ENCODE assay signal across 26 mouse cellular contexts in the genomic region with DNA sequence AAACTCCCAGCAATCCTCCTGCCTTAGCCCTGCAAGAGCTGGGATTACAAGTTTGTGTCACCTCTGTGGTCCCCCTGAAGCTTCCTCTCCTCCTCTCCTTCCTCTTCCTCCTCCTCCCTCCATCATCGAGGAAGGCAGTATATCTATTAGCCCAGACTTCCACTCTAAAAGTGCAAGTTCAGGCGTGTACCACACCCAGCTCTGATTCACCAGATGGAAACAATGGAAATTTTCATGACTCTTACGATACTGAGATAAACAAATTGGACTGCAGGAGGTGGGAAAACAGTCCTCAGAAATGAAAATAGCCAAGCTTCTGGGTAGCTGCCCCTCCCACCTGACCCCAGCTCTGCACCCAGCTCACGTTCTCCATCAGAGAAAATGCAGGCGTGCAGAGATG. TPM values are rescaled to one million over a fixed set of nuclear protein-coding genes. Genes with fewer than 3 reads are reported as not detected.
A peak's percentile ranks its signal among the peaks of the same experiment; 100 is the strongest.
DNase-seq lines count a peak whose midpoint lies in the region; ATAC-seq and TF ChIP-seq lines count a peak whose summit lies in the region.
"Had no signal": no experiment of that assay in that cellular context is flagged by ENCODE, and none has a peak within 500 bp of the region (broad histone marks: within the 10 kb centered on the region; RNA-seq: fewer than 3 reads in every experiment).

No protein-coding gene starts in this region.

- TF ChIP-seq POLR2A in ES-Bruce4 (IDR thresholded peaks at IDR 0.05; ENCODE audit: insufficient read depth, low read length) = no peak

- H3K4me3 ChIP-seq in heart, embryonic 14.5 days (ENCODE audit: control insufficient read depth in 1 of 2, insufficient read depth in 1 of 2, low read depth in 1 of 2, low read length in 2 of 2) = no peak overlapping the region
- H3K4me3 ChIP-seq in limb, embryonic 15.5 days = no peak overlapping the region
- no peak overlapping the region for H3K4me3 ChIP-seq in limb, embryonic 10.5 days
- H3K4me3 ChIP-seq in ES-Bruce4 (ENCODE audit: low read depth, low read length) = no peak overlapping the region
- H3K4me3 ChIP-seq in stomach, embryonic 15.5 days (replicated peaks) = no peak overlapping the region
- H3K4me3 ChIP-seq: forebrain, embryonic 13.5 days; heart, embryonic 10.5 days; liver, embryonic 13.5 days; midbrain, embryonic 12.5 days; neural tube, embryonic 12.5 days had no signal

- H3K9me3 ChIP-seq in heart, embryonic 14.5 days (ENCODE audit: control insufficient read depth, low read length) = no peaks in the 10 kb centered on the region
- H3K9me3 ChIP-seq in limb, embryonic 15.5 days = no peaks in the 10 kb centered on the region
- no peaks in the 10 kb centered on the region for H3K9me3 ChIP-seq in limb, embryonic 10.5 days (replicated peaks)
- H3K9me3 ChIP-seq in ES-Bruce4 (replicated peaks; ENCODE audit: control insufficient read depth, insufficient read depth, low read length, poor library complexity, severe bottlenecking) = no peaks in the 10 kb centered on the region
- H3K9me3 ChIP-seq in stomach, embryonic 15.5 days = no peaks in the 10 kb centered on the region
- H3K9me3 ChIP-seq: forebrain, embryonic 13.5 days; heart, embryonic 10.5 days; liver, embryonic 13.5 days; midbrain, embryonic 12.5 days; neural tube, embryonic 12.5 days had no signal

- TF ChIP-seq EP300 in ES-Bruce4 (IDR thresholded peaks at IDR 0.05; ENCODE audit: insufficient read depth, low read depth, low read length) = no peak

- H3K9ac ChIP-seq in heart, embryonic 14.5 days (ENCODE audit: low read length) = no peak overlapping the region
- H3K9ac ChIP-seq in limb, embryonic 15.5 days = no peak overlapping the region
- no peak overlapping the region for H3K9ac ChIP-seq in ES-Bruce4 (ENCODE audit: low read depth, poor library complexity, severe bottlenecking)
- H3K9ac ChIP-seq in stomach, embryonic 15.5 days = no peak overlapping the region
- H3K9ac ChIP-seq: forebrain, embryonic 13.5 days; hindbrain, embryonic 14.5 days; liver, embryonic 13.5 days; midbrain, embryonic 12.5 days had no signal

- H3K27ac ChIP-seq in heart, embryonic 14.5 days (replicated peaks in 1 of 2; ENCODE audit: control insufficient read depth in 1 of 2, insufficient read depth in 1 of 2, low read depth in 2 of 2, low read length in 2 of 2) = no peak overlapping the region; a peak in 1 of 4 replicates
- H3K27ac ChIP-seq in limb, embryonic 15.5 days = peak overlapping the region; percentile 47; the same call in 1 of the 2 replicates
- H3K27ac ChIP-seq in limb, embryonic 10.5 days = no peak overlapping the region
- 0 out of 2 replicates have a peak overlapping the region, but pooled peaks have one; percentile 4 for H3K27ac ChIP-seq in ES-Bruce4 (ENCODE audit: insufficient read depth, low read length)
- peak overlapping the region; percentile 27; the same call in 1 of the 2 replicates for H3K27ac ChIP-seq in stomach, embryonic 15.5 days
- H3K27ac ChIP-seq: forebrain, embryonic 13.5 days; heart, embryonic 10.5 days; hindbrain, embryonic 14.5 days; liver, embryonic 13.5 days; midbrain, embryonic 12.5 days; neural tube, embryonic 12.5 days had no signal

- DNase-seq in heart, postnatal 4 days = no peak
- no peak for DNase-seq in limb, embryonic 10.5 days (ENCODE audit: low spot score)
- DNase-seq in left cerebral cortex, adult 8-10 months (ENCODE audit: low spot score in 2 of 2) = no peak
- DNase-seq: adrenal gland, postnatal 36 days; cerebellum, adult 11-12 months; cerebellum, postnatal 25 days; gastrocnemius, postnatal 25 days; kidney, postnatal 14 days; liver, embryonic 13.5 days; thymus, postnatal 25 days had no signal

- no peaks in the 10 kb centered on the region; a peak in 2 of 4 replicates for H3K4me1 ChIP-seq in heart, embryonic 14.5 days (ENCODE audit: control insufficient read depth in 2 of 2, insufficient read depth in 2 of 2, low read length in 2 of 2)
- 0 out of 2 replicates have a peak, but pooled peaks cover 9% of the 10 kb centered on the region for H3K4me1 ChIP-seq in limb, embryonic 15.5 days
- peaks cover 7% of the 10 kb centered on the region for H3K4me1 ChIP-seq in limb, embryonic 10.5 days
- H3K4me1 ChIP-seq in ES-Bruce4 (ENCODE audit: control insufficient read depth, insufficient read depth, low read length) = peaks cover 5% of the 10 kb centered on the region
- 0 out of 2 replicates have a peak, but pooled peaks cover 6% of the 10 kb centered on the region for H3K4me1 ChIP-seq in stomach, embryonic 15.5 days
- H3K4me1 ChIP-seq: forebrain, embryonic 13.5 days; midbrain, embryonic 12.5 days; neural tube, embryonic 12.5 days had no signal

- 54% methylated on average over 5 of the region's 5 CpGs for WGBS in heart, embryonic 14.5 days
- WGBS in limb, embryonic 15.5 days = 59% methylated on average over 5 of the region's 5 CpGs
- 84% methylated on average over 5 of the region's 5 CpGs for WGBS in limb, embryonic 10.5 days
- 58% methylated on average over 5 of the region's 5 CpGs for WGBS in stomach, embryonic 15.5 days

- no peaks in the 10 kb centered on the region for H3K36me3 ChIP-seq in heart, embryonic 14.5 days (ENCODE audit: control insufficient read depth, insufficient read depth, low read length)
- H3K36me3 ChIP-seq in limb, embryonic 15.5 days = no peaks in the 10 kb centered on the region
- no peaks in the 10 kb centered on the region for H3K36me3 ChIP-seq in limb, embryonic 10.5 days
- no peaks in the 10 kb centered on the region for H3K36me3 ChIP-seq in ES-Bruce4 (ENCODE audit: control insufficient read depth, insufficient read depth, low read length, poor library complexity, severe bottlenecking)
- no peaks in the 10 kb centered on the region for H3K36me3 ChIP-seq in stomach, embryonic 15.5 days
- H3K36me3 ChIP-seq: G1E; heart, embryonic 10.5 days; liver, embryonic 13.5 days; midbrain, embryonic 12.5 days; neural tube, embryonic 12.5 days had no signal

- no peak for TF ChIP-seq CTCF in ES-Bruce4 (IDR thresholded peaks at IDR 0.05; ENCODE audit: low read depth, low read length)

- H3K4me2 ChIP-seq in heart, embryonic 14.5 days (ENCODE audit: low read length) = no peak overlapping the region
- H3K4me2 ChIP-seq in limb, embryonic 15.5 days = no peak overlapping the region
- H3K4me2 ChIP-seq in stomach, embryonic 15.5 days = no peak overlapping the region
- H3K4me2 ChIP-seq: forebrain, embryonic 13.5 days; hindbrain, embryonic 14.5 days; liver, embryonic 13.5 days; midbrain, embryonic 12.5 days; neural tube, embryonic 12.5 days had no signal

- 0 out of 2 replicates have a peak, but pooled peaks have one; percentile 6 for ATAC-seq in heart, embryonic 14.5 days (ENCODE audit: insufficient number of reproducible peaks, insufficient read depth, low FRiP score, low read depth)
- ATAC-seq in limb, embryonic 15.5 days (ENCODE audit: insufficient number of reproducible peaks, low FRiP score, low TSS enrichment, low read depth) = no peak
- no peak for ATAC-seq in stomach, embryonic 15.5 days (ENCODE audit: insufficient read depth, low FRiP score, low read depth)
- ATAC-seq: CD4-positive, CD25-positive, alpha-beta regulatory T cell, adult 4 months; forebrain, embryonic 13.5 days had no signal

- H3K27me3 ChIP-seq in heart, embryonic 14.5 days (ENCODE audit: control insufficient read depth, insufficient read depth, low read length) = peaks cover 24% of the 10 kb centered on the region
- peaks cover 26% of the 10 kb centered on the region for H3K27me3 ChIP-seq in limb, embryonic 15.5 days
- peaks cover 75% of the 10 kb centered on the region for H3K27me3 ChIP-seq in limb, embryonic 10.5 days (ENCODE audit: low read depth, poor library complexity, severe bottlenecking)
- 0 out of 2 replicates have a peak, but pooled peaks cover 2% of the 10 kb centered on the region for H3K27me3 ChIP-seq in ES-Bruce4 (ENCODE audit: control insufficient read depth, insufficient read depth, low read length, poor library complexity, severe bottlenecking)
- H3K27me3 ChIP-seq in stomach, embryonic 15.5 days (replicated peaks) = peaks cover 17% of the 10 kb centered on the region

RNA-seq across cellular contexts. Expression of a gene that starts 4.1 kb away (rescaled TPM):
- 0.55 TPM in 1 of 2 replicates, not detected in the other for polyA plus RNA-seq in heart, embryonic 14.5 days (2014; fragmentation: Nextera tagmentation; extraction: Ambion mirVana)
- not detected for total RNA-seq in heart, postnatal 4 days (2021)
- not detected in 2 replicates for polyA plus RNA-seq in limb, embryonic 15.5 days (2015; fragmentation: Nextera tagmentation; extraction: Ambion mirVana)
- polyA plus RNA-seq in limb, embryonic 10.5 days (2016; fragmentation: Nextera tagmentation; extraction: Ambion mirVana) = not detected in 2 replicates
- not detected in 2 replicates for polyA plus RNA-seq in ES-Bruce4 (2011; ENCODE audit: insufficient read depth, insufficient read length, low read depth, missing spikeins)
- polyA plus RNA-seq in stomach, embryonic 15.5 days (2015; fragmentation: Nextera tagmentation; extraction: Ambion mirVana) = not detected in 2 replicates
- total RNA-seq in left cerebral cortex, adult 8-10 months (2022) = not detected
- total RNA-seq: adrenal gland, postnatal 36 days; gastrocnemius, postnatal 25 days; layer of hippocampus, adult 8-10 months; left cerebral cortex, postnatal 36 days; monocyte, adult 5-6 weeks had no signal
- polyA plus RNA-seq: forebrain, embryonic 13.5 days; G1E; heart, embryonic 10.5 days; hindbrain, embryonic 14.5 days; intestine, embryonic 14.5 days; liver, embryonic 13.5 days; lung, embryonic 16.5 days; midbrain, embryonic 12.5 days; neural tube, embryonic 12.5 days had no signal

RNA-seq across cellular contexts. Expression of a gene that starts 6.3 kb away (rescaled TPM):
- polyA plus RNA-seq in heart, embryonic 14.5 days (2014; fragmentation: Nextera tagmentation; extraction: Ambion mirVana) = 2.3 and 2.9 TPM in 2 replicates
- 1 to 10 TPM; 2.6 to 2.9 TPM for total RNA-seq in heart, postnatal 4 days (2021)
- 31.7 and 32.0 TPM in 2 replicates for polyA plus RNA-seq in limb, embryonic 15.5 days (2015; fragmentation: Nextera tagmentation; extraction: Ambion mirVana)
- polyA plus RNA-seq in limb, embryonic 10.5 days (2016; fragmentation: Nextera tagmentation; extraction: Ambion mirVana) = 1.1 and 1.4 TPM in 2 replicates
- 1.9 and 2.5 TPM in 2 replicates for polyA plus RNA-seq in ES-Bruce4 (2011; ENCODE audit: insufficient read depth, insufficient read length, low read depth, missing spikeins)
- 9.9 and 12.1 TPM in 2 replicates for polyA plus RNA-seq in stomach, embryonic 15.5 days (2015; fragmentation: Nextera tagmentation; extraction: Ambion mirVana)
- total RNA-seq in left cerebral cortex, adult 8-10 months (2022) = 10 to 100 TPM; 11.9 to 17.5 (median 13.7) TPM
- total RNA-seq: G1E had no signal

RNA-seq across cellular contexts. Expression of a gene that starts 6.6 kb away (rescaled TPM):
- polyA plus RNA-seq in heart, embryonic 14.5 days (2014; fragmentation: Nextera tagmentation; extraction: Ambion mirVana) = 0.09 and 0.19 TPM in 2 replicates
- 1 to 10 TPM; 4.8 to 5.2 TPM for total RNA-seq in heart, postnatal 4 days (2021)
- 3.3 and 3.6 TPM in 2 replicates for polyA plus RNA-seq in limb, embryonic 15.5 days (2015; fragmentation: Nextera tagmentation; extraction: Ambion mirVana)
- 0.08 and 0.14 TPM in 2 replicates for polyA plus RNA-seq in limb, embryonic 10.5 days (2016; fragmentation: Nextera tagmentation; extraction: Ambion mirVana)
- polyA plus RNA-seq in ES-Bruce4 (2011; ENCODE audit: insufficient read depth, insufficient read length, low read depth, missing spikeins) = 2.6 and 3.0 TPM in 2 replicates
- 0.34 and 0.90 TPM in 2 replicates for polyA plus RNA-seq in stomach, embryonic 15.5 days (2015; fragmentation: Nextera tagmentation; extraction: Ambion mirVana)
- 10 to 100 TPM in 2 of 4 experiments, 1 to 10 TPM in 2; 6.9 to 13.1 (median 10.4) TPM for total RNA-seq in left cerebral cortex, adult 8-10 months (2022)
- polyA plus RNA-seq: midbrain, embryonic 12.5 days; neural tube, embryonic 12.5 days had no signal

RNA-seq across cellular contexts. Expression of a gene that starts 6.9 kb away (rescaled TPM):
- polyA plus RNA-seq in heart, embryonic 14.5 days (2014; fragmentation: Nextera tagmentation; extraction: Ambion mirVana) = 2.2 and 2.7 TPM in 2 replicates
- 1 to 10 TPM; 5.3 to 6.6 TPM for total RNA-seq in heart, postnatal 4 days (2021)
- 0.46 and 0.65 TPM in 2 replicates for polyA plus RNA-seq in limb, embryonic 15.5 days (2015; fragmentation: Nextera tagmentation; extraction: Ambion mirVana)
- polyA plus RNA-seq in limb, embryonic 10.5 days (2016; fragmentation: Nextera tagmentation; extraction: Ambion mirVana) = 0.58 and 0.85 TPM in 2 replicates
- 0.25 TPM in 1 of 2 replicates, not detected in the other for polyA plus RNA-seq in ES-Bruce4 (2011; ENCODE audit: insufficient read depth, insufficient read length, low read depth, missing spikeins)
- polyA plus RNA-seq in stomach, embryonic 15.5 days (2015; fragmentation: Nextera tagmentation; extraction: Ambion mirVana) = 0.49 and 0.89 TPM in 2 replicates
- total RNA-seq in left cerebral cortex, adult 8-10 months (2022) = under 1 TPM; 0.24 to 0.72 (median 0.58) TPM
- polyA plus RNA-seq: G1E had no signal

RNA-seq across cellular contexts. Expression of a gene that starts 16.0 kb away (rescaled TPM):
- polyA plus RNA-seq in heart, embryonic 14.5 days (2014; fragmentation: Nextera tagmentation; extraction: Ambion mirVana) = 132 and 136 TPM in 2 replicates
- 10 to 100 TPM; 52.2 to 55.0 TPM for total RNA-seq in heart, postnatal 4 days (2021)
- 143 and 159 TPM in 2 replicates for polyA plus RNA-seq in limb, embryonic 15.5 days (2015; fragmentation: Nextera tagmentation; extraction: Ambion mirVana)
- 320 and 365 TPM in 2 replicates for polyA plus RNA-seq in limb, embryonic 10.5 days (2016; fragmentation: Nextera tagmentation; extraction: Ambion mirVana)
- polyA plus RNA-seq in ES-Bruce4 (2011; ENCODE audit: insufficient read depth, insufficient read length, low read depth, missing spikeins) = 163 and 166 TPM in 2 replicates
- polyA plus RNA-seq in stomach, embryonic 15.5 days (2015; fragmentation: Nextera tagmentation; extraction: Ambion mirVana) = 175 and 182 TPM in 2 replicates
- total RNA-seq in left cerebral cortex, adult 8-10 months (2022) = 10 to 100 TPM; 14.1 to 22.5 (median 17.3) TPM

Comparison
In these comparisons a context has a peak if more than half of its experiments do, and no peak if none do; other contexts are left out.
1. H3K27ac ChIP-seq: peak in limb, embryonic 15.5 days (single experiment), ES-Bruce4 (single experiment) and stomach, embryonic 15.5 days (single experiment); none in heart, embryonic 14.5 days (0 of 2) and limb, embryonic 10.5 days (single experiment).